Mouse (Mus musculus): Measurements from ENCODE around the gene Nlrc5. TPM values are rescaled to one million over a fixed set of nuclear protein-coding genes. Genes with fewer than 3 reads are reported as not detected.

Gene Nlrc5
- polyA plus RNA-seq, 1 experiment from 2014 or later = 0.31 TPM

DNA sequence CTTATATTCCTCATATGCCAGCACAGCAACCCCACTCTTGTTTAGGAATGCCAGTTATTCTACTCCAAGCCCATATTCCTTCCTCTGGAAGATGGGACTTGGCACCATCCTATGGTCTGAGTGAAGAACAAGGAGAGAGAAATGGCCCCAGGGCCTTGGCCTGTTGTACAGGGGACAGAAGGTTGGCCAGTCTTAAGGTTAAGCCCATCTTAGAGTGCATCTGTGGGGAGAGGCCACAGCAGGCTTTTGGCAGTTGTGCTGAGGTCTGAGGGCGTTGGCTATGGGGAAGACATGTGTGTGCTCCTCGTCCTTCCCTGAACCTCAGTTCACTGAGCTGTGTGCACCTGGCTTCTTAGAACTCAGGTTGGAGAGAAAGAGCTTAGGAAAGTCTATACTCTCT, 118.5 kb downstream of the Nlrc5 start:
- no peaks in the 10 kb centered on the region for H3K27me3 ChIP-seq (replicated peaks; ENCODE audit: control insufficient read depth, insufficient read depth, low read length)
- no peak overlapping the region for H3K9ac ChIP-seq (ENCODE audit: low read depth, low read length)
- WGBS = 64% methylated on average over 2 of the region's 2 CpGs
- no peak overlapping the region for H3K4me2 ChIP-seq (ENCODE audit: low read length)
- no peaks in the 10 kb centered on the region for H3K36me3 ChIP-seq (ENCODE audit: control insufficient read depth, insufficient read depth, low read length)
- H3K4me3 ChIP-seq (ENCODE audit: low read length) = no peak overlapping the region
- peak; percentile 22; the same call in 1 of the 2 replicates for ATAC-seq
- H3K9me3 ChIP-seq (ENCODE audit: control insufficient read depth, low read length) = no peaks in the 10 kb centered on the region
- peak overlapping the region; percentile 69; the same call in 1 of the 2 replicates for H3K27ac ChIP-seq (ENCODE audit: low read depth, low read length)
- H3K4me1 ChIP-seq (ENCODE audit: control insufficient read depth, insufficient read depth, low read depth, low read length) = peaks cover 16% of the 10 kb centered on the region

GRCm38 (mm10) chr8:94557281-94557680, 123.1 kb downstream of the Nlrc5 start:
- H3K27me3 ChIP-seq (replicated peaks; ENCODE audit: control insufficient read depth, insufficient read depth, low read length) = no peaks in the 10 kb centered on the region
- peaks cover 7% of the 10 kb centered on the region for H3K4me1 ChIP-seq (ENCODE audit: control insufficient read depth, insufficient read depth, low read depth, low read length)
- H3K4me2 ChIP-seq (ENCODE audit: low read length) = no peak overlapping the region
- no peak overlapping the region for H3K4me3 ChIP-seq (ENCODE audit: low read length)
- no peaks in the 10 kb centered on the region for H3K9me3 ChIP-seq (ENCODE audit: control insufficient read depth, low read length)
- no peak overlapping the region for H3K9ac ChIP-seq (ENCODE audit: low read depth, low read length)
- 68% methylated on average over 3 of the region's 3 CpGs for WGBS
- H3K27ac ChIP-seq (ENCODE audit: low read depth, low read length) = no peak overlapping the region
- no peak for ATAC-seq
- no peaks in the 10 kb centered on the region for H3K36me3 ChIP-seq (ENCODE audit: control insufficient read depth, insufficient read depth, low read length)

DNA sequence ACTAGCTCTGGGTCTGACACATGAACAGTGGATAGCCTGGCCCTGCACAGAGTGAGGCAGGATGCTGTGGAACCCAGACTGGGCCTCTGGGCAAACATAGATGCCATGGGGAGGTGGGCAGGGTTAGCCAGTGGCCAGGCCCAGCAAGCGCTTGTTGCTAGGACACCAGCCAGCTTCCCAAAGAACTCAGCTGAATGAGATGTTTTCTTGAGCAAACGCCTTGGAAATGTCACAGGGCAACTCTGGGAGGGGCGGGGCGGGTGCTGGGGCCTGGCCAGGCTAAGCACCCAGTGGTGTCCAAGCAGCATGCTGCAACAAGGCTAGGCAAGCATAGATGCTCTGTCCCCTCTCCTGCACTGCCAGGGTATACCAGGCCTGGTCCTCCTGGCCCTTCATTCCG, 127.1 kb downstream of the Nlrc5 start:
- Histone ChIP-seq H3K4me2 (ENCODE audit: low read length) (no peak overlapping the region), H3K27ac (ENCODE audit: low read depth, low read length) (peak overlapping the region; percentile 48; the same call in 1 of the 2 replicates), H3K36me3 (ENCODE audit: control insufficient read depth, insufficient read depth, low read length) (no peaks in the 10 kb centered on the region), H3K4me3 (ENCODE audit: low read length) (no peak overlapping the region), H3K9me3 (ENCODE audit: control insufficient read depth, low read length) (no peaks in the 10 kb centered on the region), H3K4me1 (ENCODE audit: control insufficient read depth, insufficient read depth, low read depth, low read length) (peaks cover 15% of the 10 kb centered on the region), H3K9ac (ENCODE audit: low read depth, low read length) (no peak overlapping the region), H3K27me3 (replicated peaks; ENCODE audit: control insufficient read depth, insufficient read depth, low read length) (no peaks in the 10 kb centered on the region)
- ATAC-seq = peak; percentile 92
- 15% methylated on average over 5 of the region's 5 CpGs for WGBS

DNA sequence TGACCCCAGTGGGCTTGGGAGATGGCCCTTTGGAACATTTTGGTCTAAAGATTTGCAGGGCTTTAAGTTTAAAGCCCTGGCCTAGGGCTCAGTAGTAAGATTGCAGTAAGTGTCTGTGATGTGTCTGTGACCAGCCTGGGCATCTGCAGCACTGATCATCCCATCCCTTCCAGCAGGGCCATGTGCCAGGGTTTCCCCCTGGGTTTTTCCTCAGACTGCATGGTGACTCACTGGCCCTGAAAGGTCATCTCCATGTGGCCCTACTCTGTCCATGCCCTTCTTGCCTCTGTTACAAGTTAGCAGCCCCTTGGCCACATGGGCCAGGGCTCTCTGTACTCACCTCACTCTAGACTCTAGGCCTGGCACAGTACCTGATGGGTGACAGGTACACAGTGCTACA, 130.3 kb downstream of the Nlrc5 start:
- H3K4me3 ChIP-seq (ENCODE audit: low read length) = no peak overlapping the region
- no peak overlapping the region for H3K4me2 ChIP-seq (ENCODE audit: low read length)
- H3K36me3 ChIP-seq (ENCODE audit: control insufficient read depth, insufficient read depth, low read length) = no peaks in the 10 kb centered on the region
- no peak overlapping the region for H3K9ac ChIP-seq (ENCODE audit: low read depth, low read length)
- ATAC-seq = no peak
- H3K4me1 ChIP-seq (ENCODE audit: control insufficient read depth, insufficient read depth, low read depth, low read length) = peaks cover 34% of the 10 kb centered on the region
- no peaks in the 10 kb centered on the region for H3K9me3 ChIP-seq (ENCODE audit: control insufficient read depth, low read length)
- H3K27me3 ChIP-seq (replicated peaks; ENCODE audit: control insufficient read depth, insufficient read depth, low read length) = no peaks in the 10 kb centered on the region
- H3K27ac ChIP-seq (ENCODE audit: low read depth, low read length) = no peak overlapping the region

- Histone ChIP-seq H3K27me3 (replicated peaks; ENCODE audit: control insufficient read depth, insufficient read depth, low read length) (no peaks in the 10 kb centered on the region), H3K4me3 (ENCODE audit: low read length) (no peak overlapping the region), H3K4me1 (ENCODE audit: control insufficient read depth, insufficient read depth, low read depth, low read length) (peaks cover 34% of the 10 kb centered on the region), H3K4me2 (ENCODE audit: low read length) (no peak overlapping the region), H3K9me3 (ENCODE audit: control insufficient read depth, low read length) (no peaks in the 10 kb centered on the region), H3K27ac (ENCODE audit: low read depth, low read length) (peak overlapping the region; percentile 67), H3K36me3 (ENCODE audit: control insufficient read depth, insufficient read depth, low read length) (no peaks in the 10 kb centered on the region), H3K9ac (ENCODE audit: low read depth, low read length) (0 out of 2 replicates have a peak overlapping the region, but pooled peaks have one; percentile 8)
- 50% methylated on average over 6 of the region's 6 CpGs for WGBS
- ATAC-seq = no peak
Measured at GRCm38 (mm10) chr8:94566033-94566432, 131.9 kb downstream of the Nlrc5 start.

DNA sequence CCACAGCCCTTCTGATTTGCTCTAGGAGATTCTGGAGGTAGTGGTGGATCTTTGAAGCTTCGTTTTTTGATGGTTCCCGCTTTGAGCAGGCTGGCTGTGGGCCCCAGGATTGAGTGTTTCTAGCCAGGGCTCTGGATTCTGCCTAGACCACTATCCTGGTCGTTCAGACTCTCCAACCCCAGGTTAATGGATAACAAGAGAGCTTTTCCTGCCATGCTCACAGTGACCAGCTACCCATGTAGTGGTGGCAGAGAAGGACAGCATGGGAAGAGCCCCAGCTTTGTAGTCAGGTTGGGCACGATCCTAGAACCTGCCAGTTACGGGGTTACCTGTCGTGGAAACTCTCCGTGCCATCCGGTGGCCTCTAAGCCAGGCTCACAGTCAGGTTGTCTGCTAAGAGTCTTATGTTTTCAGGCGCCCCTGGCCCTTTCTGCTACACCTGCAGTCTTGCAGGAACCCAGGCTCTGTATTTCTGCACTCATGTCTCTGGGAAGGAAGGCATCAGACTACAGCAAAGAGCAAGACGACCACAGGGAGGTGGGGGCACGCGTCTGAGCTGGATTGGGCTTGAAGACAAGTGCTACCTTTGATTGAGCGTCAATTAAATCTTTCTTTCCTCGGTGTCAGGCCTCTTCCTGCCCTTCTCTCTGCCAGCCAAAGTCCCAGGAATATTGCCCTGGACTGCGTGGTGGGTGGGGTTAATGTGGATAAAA, 132.4 kb downstream of the Nlrc5 start:
- peak overlapping the region; percentile 67 for H3K27ac ChIP-seq (ENCODE audit: low read depth, low read length)
- no peaks in the 10 kb centered on the region for H3K27me3 ChIP-seq (replicated peaks; ENCODE audit: control insufficient read depth, insufficient read depth, low read length)
- no peaks in the 10 kb centered on the region for H3K36me3 ChIP-seq (ENCODE audit: control insufficient read depth, insufficient read depth, low read length)
- 43% methylated on average over 15 of the region's 15 CpGs for WGBS
- H3K9ac ChIP-seq (ENCODE audit: low read depth, low read length) = peak overlapping the region; percentile 10; the same call in 1 of the 2 replicates
- H3K4me1 ChIP-seq (ENCODE audit: control insufficient read depth, insufficient read depth, low read depth, low read length) = peaks cover 29% of the 10 kb centered on the region
- no peak overlapping the region for H3K4me3 ChIP-seq (ENCODE audit: low read length)
- peak overlapping the region; percentile 35; the same call in 1 of the 2 replicates for H3K4me2 ChIP-seq (ENCODE audit: low read length)
- no peaks in the 10 kb centered on the region for H3K9me3 ChIP-seq (ENCODE audit: control insufficient read depth, low read length)
- peak; percentile 46 for ATAC-seq

GRCm38 (mm10) chr8:94567159-94567849, 133.1 kb downstream of the Nlrc5 start:
- H3K27me3 ChIP-seq (replicated peaks; ENCODE audit: control insufficient read depth, insufficient read depth, low read length) = no peaks in the 10 kb centered on the region
- H3K9ac ChIP-seq (ENCODE audit: low read depth, low read length) = no peak overlapping the region
- 34% methylated on average over 8 of the region's 8 CpGs for WGBS
- H3K4me1 ChIP-seq (ENCODE audit: control insufficient read depth, insufficient read depth, low read depth, low read length) = peaks cover 28% of the 10 kb centered on the region
- no peaks in the 10 kb centered on the region for H3K36me3 ChIP-seq (ENCODE audit: control insufficient read depth, insufficient read depth, low read length)
- H3K4me3 ChIP-seq (ENCODE audit: low read length) = no peak overlapping the region
- H3K9me3 ChIP-seq (ENCODE audit: control insufficient read depth, low read length) = no peaks in the 10 kb centered on the region
- peak; percentile 95 for ATAC-seq
- H3K4me2 ChIP-seq (ENCODE audit: low read length) = peak overlapping the region; percentile 35; the same call in 1 of the 2 replicates
- peak overlapping the region; percentile 67 for H3K27ac ChIP-seq (ENCODE audit: low read depth, low read length)

- ATAC-seq = no peak
- Histone ChIP-seq H3K9ac (ENCODE audit: low read depth, low read length) (no peak overlapping the region), H3K36me3 (ENCODE audit: control insufficient read depth, insufficient read depth, low read length) (no peaks in the 10 kb centered on the region), H3K4me1 (ENCODE audit: control insufficient read depth, insufficient read depth, low read depth, low read length) (peaks cover 28% of the 10 kb centered on the region), H3K4me2 (ENCODE audit: low read length) (no peak overlapping the region), H3K27me3 (replicated peaks; ENCODE audit: control insufficient read depth, insufficient read depth, low read length) (no peaks in the 10 kb centered on the region), H3K4me3 (ENCODE audit: low read length) (no peak overlapping the region), H3K27ac (ENCODE audit: low read depth, low read length) (no peak overlapping the region), H3K9me3 (ENCODE audit: control insufficient read depth, low read length) (no peaks in the 10 kb centered on the region)
- 90% methylated on average over 8 of the region's 8 CpGs for WGBS
Measured at GRCm38 (mm10) chr8:94568098-94568497, 133.9 kb downstream of the Nlrc5 start.

- no peak overlapping the region for H3K9ac ChIP-seq (ENCODE audit: low read depth, low read length)
- no peak overlapping the region for H3K4me3 ChIP-seq (ENCODE audit: low read length)
- ATAC-seq = no peak
- no peak overlapping the region for H3K27ac ChIP-seq (ENCODE audit: low read depth, low read length)
- no peaks in the 10 kb centered on the region for H3K27me3 ChIP-seq (replicated peaks; ENCODE audit: control insufficient read depth, insufficient read depth, low read length)
- H3K9me3 ChIP-seq (ENCODE audit: control insufficient read depth, low read length) = no peaks in the 10 kb centered on the region
- H3K36me3 ChIP-seq (ENCODE audit: control insufficient read depth, insufficient read depth, low read length) = no peaks in the 10 kb centered on the region
- 69% methylated on average over 1 of the region's 1 CpGs for WGBS
- peaks cover 28% of the 10 kb centered on the region for H3K4me1 ChIP-seq (ENCODE audit: control insufficient read depth, insufficient read depth, low read depth, low read length)
- no peak overlapping the region for H3K4me2 ChIP-seq (ENCODE audit: low read length)
Measured at GRCm38 (mm10) chr8:94569419-94569818, 135.3 kb downstream of the Nlrc5 start.

Measured in hindbrain, embryonic 16.5 days (tissue).